Mouse (Mus musculus): ENCODE measurements around the gene Fgf14.

DNA sequence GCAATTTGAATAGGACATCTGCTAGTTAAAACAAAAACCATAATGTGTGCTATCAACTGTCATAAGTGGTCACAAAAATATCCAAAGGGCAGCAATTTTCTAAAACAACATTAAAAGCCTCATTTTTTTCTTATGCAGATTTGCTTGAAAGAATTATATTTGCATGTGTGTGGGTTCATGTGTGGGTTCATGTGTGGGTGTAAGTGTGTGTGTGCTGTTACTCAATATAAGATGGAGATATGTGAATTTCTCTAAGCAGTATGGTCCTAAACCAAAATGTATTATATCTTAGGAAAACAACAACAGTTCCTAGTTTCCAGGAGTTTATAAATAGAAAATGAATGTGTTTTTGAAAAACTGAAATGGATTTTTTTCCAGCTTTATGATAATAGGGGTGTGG, 413.7 kb downstream of the Fgf14 start:
- TF ChIP-seq CTCF (IDR thresholded peaks at IDR 0.05 in 2 of 3, conservative IDR thresholded peaks at IDR 0.05 in 1 of 3; ENCODE audit: control insufficient read depth in 1 of 3, insufficient read depth in 1 of 3, low read depth in 2 of 3, low read length in 3 of 3, poor library complexity in 1 of 3, severe bottlenecking in 1 of 3) (no peak), POLR2A (IDR thresholded peaks at IDR 0.05; ENCODE audit: control insufficient read depth in 1 of 2, insufficient read depth in 1 of 2, low read depth in 1 of 2, low read length in 2 of 2, poor library complexity in 1 of 2) (no peak), GABPA (IDR thresholded peaks at IDR 0.05; ENCODE audit: low read depth, low read length) (no peak), RCOR1 (IDR thresholded peaks at IDR 0.05; ENCODE audit: low read depth, low read length) (no peak), NELFE (IDR thresholded peaks at IDR 0.05; ENCODE audit: low read depth, low read length) (no peak), MAX (IDR thresholded peaks at IDR 0.05; ENCODE audit: low read length) (no peak), POLR2AphosphoS2 (IDR thresholded peaks at IDR 0.05; ENCODE audit: low read length) (no peak), ETS1 (IDR thresholded peaks at IDR 0.05; ENCODE audit: low read depth, low read length) (no peak), TAL1 (IDR thresholded peaks at IDR 0.05; ENCODE audit: low read length) (no peak), MAZ (IDR thresholded peaks at IDR 0.05; ENCODE audit: low read depth, low read length) (no peak), GATA1 (IDR thresholded peaks at IDR 0.05; ENCODE audit: low read depth, low read length) (no peak)

Data from MEL (cell line).